Mouse (Mus musculus) cerebellum, postnatal 14 days (tissue): ENCODE results near the gene Tmem204.

Experiments used
- DNase-seq, 2 experiments: peaks; one replicate each; pipeline ENCODE4 v3.0.0; 2021; ENCODE audit warnings: mixed read lengths in 2 of 2

The Tmem204 gene

GRCm38 (mm10) chr17:25013606-25014501 is 69.5 kb downstream of the Tmem204 start:
- DNase-seq, result peak; percentile 19 to 25
